Mouse (Mus musculus) cerebral cortex, adult 2 months (tissue): Measurements from ENCODE around the gene Rasl10b.

Experiments
- WGBS: fragments of 180-500 bp; shearing (Covaris S2); methylation state at CpG from one replicate; pipeline ENCODE4 v1.1.7; 2018; 5-methylcytosine and 5-hydroxymethylcytosine counted together

Rasl10b gene

GRCm38 (mm10) chr11:83432533-83432932 lies 23.6 kb downstream of the Rasl10b start:
- 94% methylated on average over 2 of the region's 2 CpGs for WGBS

- 100% methylated on average over 1 of the region's 1 CpGs for WGBS
These were observed 28.4 kb downstream of the Rasl10b start, which contains the start of gene 1700020L24Rik for GRCm38 (mm10) chr11:83437377-83437776. Gene 1700020L24Rik, plus strand, starts transcription at chr11:83437677.

- 24% methylated on average over 11 of the region's 11 CpGs for WGBS
These were observed 30.6 kb downstream of the Rasl10b start for GRCm38 (mm10) chr11:83439426-83440060.

- under 1% methylated on average over 67 of the region's 75 CpGs for WGBS
These were observed 31.4 kb downstream of the Rasl10b start for GRCm38 (mm10) chr11:83440081-83441064.

- 43% methylated on average over 7 of the region's 7 CpGs for WGBS
These were observed 32.3 kb downstream of the Rasl10b start for GRCm38 (mm10) chr11:83441235-83441634.

- 21% methylated on average over 29 of the region's 29 CpGs for whole genome bisulfite sequencing
These were observed 33.8 kb downstream of the Rasl10b start for GRCm38 (mm10) chr11:83442596-83443267.

GRCm38 (mm10) chr11:83443824-83444223 lies 34.9 kb downstream of the Rasl10b start:
- WGBS = 15% methylated on average over 7 of the region's 7 CpGs

GRCm38 (mm10) chr11:83445001-83445400 lies 36.1 kb downstream of the Rasl10b start:
- WGBS = 36% methylated on average over 19 of the region's 19 CpGs

GRCm38 (mm10) chr11:83447612-83448011 lies 38.7 kb downstream of the Rasl10b start:
- WGBS = 91% methylated on average over 10 of the region's 10 CpGs

GRCm38 (mm10) chr11:83448021-83448926 lies 39.3 kb downstream of the Rasl10b start:
- 63% methylated on average over 16 of the region's 16 CpGs for WGBS

- WGBS = 78% methylated on average over 4 of the region's 4 CpGs
These were observed 40.4 kb downstream of the Rasl10b start for GRCm38 (mm10) chr11:83449298-83449697.

GRCm38 (mm10) chr11:83450550-83450949 lies 41.6 kb downstream of the Rasl10b start:
- WGBS = 45% methylated on average over 1 of the region's 1 CpGs

- WGBS = 94% methylated on average over 10 of the region's 10 CpGs
These were observed 42.3 kb downstream of the Rasl10b start for GRCm38 (mm10) chr11:83451281-83451680.

GRCm38 (mm10) chr11:83454548-83454947 lies 45.6 kb downstream of the Rasl10b start:
- 60% methylated on average over 4 of the region's 4 CpGs for WGBS

- WGBS = 83% methylated on average over 3 of the region's 3 CpGs
These were observed 46.7 kb downstream of the Rasl10b start for GRCm38 (mm10) chr11:83455608-83456007.

- WGBS = 65% methylated on average over 7 of the region's 7 CpGs
These were observed 48.3 kb downstream of the Rasl10b start for GRCm38 (mm10) chr11:83457257-83457656.

- WGBS = 65% methylated on average over 9 of the region's 9 CpGs
These were observed 49.1 kb downstream of the Rasl10b start for GRCm38 (mm10) chr11:83457912-83458601.

- WGBS = 83% methylated on average over 10 of the region's 10 CpGs
These were observed 52.6 kb downstream of the Rasl10b start for GRCm38 (mm10) chr11:83461462-83462027.

- under 1% methylated on average over 42 of the region's 42 CpGs for WGBS
These were observed 53.8 kb downstream of the Rasl10b start, which contains the start of gene Mmp28 for GRCm38 (mm10) chr11:83462711-83463244. Gene Mmp28, minus strand, starts transcription at chr11:83463071.

GRCm38 (mm10) chr11:83465976-83466375 lies 57.0 kb downstream of the Rasl10b start:
- 50% methylated on average over 2 of the region's 2 CpGs for WGBS
